Mouse (Mus musculus) hindbrain, embryonic 14.5 days (tissue): ENCODE data around the gene Timp2. TPM values are rescaled to one million over a fixed set of nuclear protein-coding genes. Genes with fewer than 3 reads are reported as not detected.
A peak's percentile ranks its signal among the peaks of the same experiment; 100 is the strongest.

Source experiments
- ATAC-seq: fragments of 200-750 bp; cut with Nextera tagmentation; 2 replicates; pipeline ENCODE4 v1.8.0; 2017; ENCODE audit warnings: moderate number of reproducible peaks, mild to moderate bottlenecking, moderate TSS enrichment, moderate library complexity; ENCODE audit not compliant: low FRiP score
- DNase-seq: peaks from one replicate; pipeline ENCODE4 v3.0.0-alpha.2; 2015; ENCODE audit warnings: low spot score
- H3K27ac ChIP-seq: fragments of 300-500 bp; sonication (generic); 2 replicates; pipeline ENCODE4 v1.5.1; 2014; ENCODE audit warnings: mild to moderate bottlenecking, moderate library complexity
- H3K27me3 ChIP-seq: fragments of 300-500 bp; sonication (generic); 2 replicates; pipeline ENCODE4 v1.6.1; 2014; ENCODE audit warnings: mild to moderate bottlenecking, low read length, mixed read lengths; ENCODE audit not compliant: control insufficient read depth, insufficient read depth
- H3K36me3 ChIP-seq: fragments of 300-500 bp; sonication (generic); replicated peaks from 2 replicates; pipeline ENCODE4 v1.6.1; 2014; ENCODE audit not compliant: control insufficient read depth, insufficient read depth
- H3K4me1 ChIP-seq: fragments of 300-500 bp; sonication (generic); replicated peaks from 2 replicates; pipeline ENCODE4 v1.6.1; 2014; ENCODE audit warnings: antibody characterized with exemption, low read length, mixed read lengths; ENCODE audit not compliant: control insufficient read depth, insufficient read depth
- H3K4me2 ChIP-seq: fragments of 300-500 bp; sonication (generic); replicated peaks from 2 replicates; pipeline ENCODE4 v1.6.1; 2014; ENCODE audit warnings: mild to moderate bottlenecking, moderate library complexity
- H3K4me3 ChIP-seq: fragments of 300-500 bp; sonication (generic); replicated peaks from 2 replicates; pipeline ENCODE4 v1.5.1; 2014; ENCODE audit warnings: mild to moderate bottlenecking, low read length
- H3K9ac ChIP-seq: fragments of 300-500 bp; sonication (generic); 2 replicates; pipeline ENCODE4 v1.6.1; 2014
- H3K9me3 ChIP-seq: fragments of 300-500 bp; sonication (generic); 2 replicates; pipeline ENCODE4 v1.6.1; 2016; ENCODE audit warnings: low read length; ENCODE audit not compliant: control insufficient read depth
- WGBS: fragments of 180-500 bp; shearing (Covaris S2); extraction: QIAGEN DNeasy Blood & Tissue Kit; methylation state at CpG from one replicate; pipeline ENCODE4 v1.1.7; 2014; 5-methylcytosine and 5-hydroxymethylcytosine counted together
- polyA plus RNA-seq: library from polyadenylated mRNA; unstranded; fragments of >200 nt; fragmentation: Nextera tagmentation; extraction: Ambion mirVana; gene quantifications from 2 replicates; pipeline ENCODE4 v1.2.1, GENCODE M21; 2014

The Timp2 gene
- polyA plus RNA-seq, 1 experiment from 2014 or later: 94.3 TPM

- no peak for DNase-seq
- Histone ChIP-seq H3K9ac (no peak overlapping the region), H3K4me1 (peaks cover 8% of the 10 kb centered on the region; the same call in 1 of the 2 replicates), H3K27ac (no peak overlapping the region), H3K9me3 (no peaks in the 10 kb centered on the region), H3K36me3 (no peaks in the 10 kb centered on the region), H3K4me2 (no peak overlapping the region), H3K4me3 (no peak overlapping the region), H3K27me3 (no peaks in the 10 kb centered on the region)
- 88% methylated on average over 4 of the region's 4 CpGs for WGBS
- no peak for ATAC-seq
These were observed 8.5 kb upstream of the Timp2 start for GRCm38 (mm10) chr11:118364021-118364420.

- no peak overlapping the region for H3K4me3 ChIP-seq
- ATAC-seq (no peak), DNase-seq (no peak)
- H3K27ac ChIP-seq: no peak overlapping the region
- H3K9ac ChIP-seq: no peak overlapping the region
- H3K9me3 ChIP-seq: no peaks in the 10 kb centered on the region
- peaks cover 8% of the 10 kb centered on the region; the same call in 1 of the 2 replicates for H3K4me1 ChIP-seq
- H3K36me3 ChIP-seq: no peaks in the 10 kb centered on the region
- H3K27me3 ChIP-seq: no peaks in the 10 kb centered on the region
- 10% methylated on average over 8 of the region's 8 CpGs for WGBS
- no peak overlapping the region for H3K4me2 ChIP-seq
These were observed 7.5 kb upstream of the Timp2 start for GRCm38 (mm10) chr11:118362971-118363518.

- no peak for ATAC-seq
- Histone ChIP-seq H3K9me3 (no peaks in the 10 kb centered on the region), H3K36me3 (no peaks in the 10 kb centered on the region), H3K27me3 (no peaks in the 10 kb centered on the region), H3K4me1 (peaks cover 8% of the 10 kb centered on the region; the same call in 1 of the 2 replicates), H3K27ac (no peak overlapping the region), H3K4me2 (no peak overlapping the region), H3K9ac (no peak overlapping the region), H3K4me3 (no peak overlapping the region)
- WGBS: 64% methylated on average over 1 of the region's 1 CpGs
- no peak for DNase-seq
These were observed 7.0 kb upstream of the Timp2 start for GRCm38 (mm10) chr11:118362501-118362900.

GRCm38 (mm10) chr11:118360907-118361341, 5.4 kb upstream of the Timp2 start:
- Histone ChIP-seq H3K9ac (no peak overlapping the region), H3K9me3 (no peaks in the 10 kb centered on the region), H3K4me1 (peaks cover 8% of the 10 kb centered on the region; the same call in 1 of the 2 replicates), H3K27me3 (no peaks in the 10 kb centered on the region), H3K4me3 (no peak overlapping the region), H3K4me2 (no peak overlapping the region), H3K36me3 (no peaks in the 10 kb centered on the region), H3K27ac (no peak overlapping the region)
- ATAC-seq (no peak), DNase-seq (no peak)
- WGBS: 78% methylated on average over 10 of the region's 10 CpGs

- ATAC-seq (no peak), DNase-seq (no peak)
- no peaks in the 10 kb centered on the region for H3K9me3 ChIP-seq
- no peak overlapping the region for H3K4me2 ChIP-seq
- peaks cover 8% of the 10 kb centered on the region; the same call in 1 of the 2 replicates for H3K4me1 ChIP-seq
- H3K36me3 ChIP-seq: no peaks in the 10 kb centered on the region
- no peak overlapping the region for H3K9ac ChIP-seq
- H3K27ac ChIP-seq: no peak overlapping the region
- 80% methylated on average over 7 of the region's 7 CpGs for WGBS
- no peak overlapping the region for H3K4me3 ChIP-seq
- no peaks in the 10 kb centered on the region for H3K27me3 ChIP-seq
These were observed 5.0 kb upstream of the Timp2 start for GRCm38 (mm10) chr11:118360491-118360890.

- Histone ChIP-seq H3K4me3 (peak overlapping the region; percentile 89), H3K9ac (peak overlapping the region; percentile 92), H3K9me3 (no peaks in the 10 kb centered on the region), H3K4me1 (peaks cover 19% of the 10 kb centered on the region), H3K36me3 (no peaks in the 10 kb centered on the region; the same call in 1 of the 2 replicates), H3K27ac (peak overlapping the region; percentile 92), H3K4me2 (peak overlapping the region; percentile 91), H3K27me3 (no peaks in the 10 kb centered on the region)
- 0% methylated on average over 39 of the region's 43 CpGs for WGBS
- DNase-seq: peak; percentile 85
- ATAC-seq: peak; percentile 95
These were observed 335 bp downstream of the Timp2 start for GRCm38 (mm10) chr11:118355205-118355604.

DNA sequence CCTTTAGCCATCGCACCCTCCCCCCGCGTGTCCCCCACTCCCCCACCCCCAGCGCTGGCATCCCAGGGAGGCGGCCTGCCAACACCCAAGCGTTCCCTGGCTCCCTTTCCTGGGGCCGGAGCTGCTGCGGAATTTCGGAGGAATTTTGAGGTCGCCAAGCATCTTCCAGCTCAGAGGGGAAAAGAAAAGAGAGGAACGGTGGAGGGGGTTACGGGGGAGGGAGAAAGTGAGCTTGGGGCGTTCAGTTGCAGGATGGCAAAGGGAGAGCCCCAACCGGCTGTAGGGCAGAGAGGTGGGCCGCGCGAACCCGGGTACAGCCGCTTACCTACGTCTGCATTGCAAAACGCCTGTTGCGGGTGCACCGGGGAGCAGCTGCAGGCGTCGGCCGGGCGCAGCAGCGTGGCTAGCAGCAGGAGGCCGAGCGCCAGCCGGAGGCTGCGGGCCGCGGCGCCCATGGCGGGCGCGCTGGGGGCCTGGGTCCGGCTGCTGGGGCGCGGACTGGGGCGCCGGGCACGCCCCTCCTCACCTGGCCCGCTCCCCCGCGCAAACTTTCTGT, 826 bp downstream of the Timp2 start:
- peaks cover 19% of the 10 kb centered on the region for H3K4me1 ChIP-seq
- H3K9me3 ChIP-seq: no peaks in the 10 kb centered on the region
- ATAC-seq (peak; percentile 51), DNase-seq (no peak)
- peak overlapping the region; percentile 91 for H3K4me2 ChIP-seq
- H3K27ac ChIP-seq: peak overlapping the region; percentile 92
- H3K9ac ChIP-seq: peak overlapping the region; percentile 92
- no peaks in the 10 kb centered on the region; the same call in 1 of the 2 replicates for H3K36me3 ChIP-seq
- under 1% methylated on average over 38 of the region's 47 CpGs for WGBS
- no peaks in the 10 kb centered on the region for H3K27me3 ChIP-seq
- H3K4me3 ChIP-seq: peak overlapping the region; percentile 89

DNA sequence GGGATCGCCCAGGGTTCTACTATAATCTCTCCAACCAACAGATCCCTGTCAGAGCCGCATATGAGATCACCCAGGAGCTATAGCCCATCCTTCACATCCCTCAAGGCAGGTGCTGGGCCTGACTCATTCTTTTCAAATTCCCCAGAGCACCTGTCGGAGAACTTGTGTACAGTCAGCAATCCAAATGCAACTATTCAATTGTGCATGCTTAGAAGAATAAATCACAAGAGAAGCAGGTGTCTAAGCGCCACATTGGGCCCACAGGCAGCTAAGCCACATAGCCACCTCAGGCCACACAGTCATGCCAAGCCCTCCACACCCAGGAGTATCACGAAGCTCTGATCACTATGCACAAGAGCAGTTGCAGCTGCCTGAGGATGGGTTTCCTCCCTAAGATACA, 6.0 kb downstream of the Timp2 start:
- Histone ChIP-seq H3K4me2 (no peak overlapping the region), H3K27ac (no peak overlapping the region), H3K9ac (no peak overlapping the region), H3K27me3 (no peaks in the 10 kb centered on the region), H3K36me3 (no peaks in the 10 kb centered on the region; the same call in 1 of the 2 replicates), H3K4me3 (no peak overlapping the region), H3K9me3 (no peaks in the 10 kb centered on the region), H3K4me1 (peaks cover 25% of the 10 kb centered on the region)
- 89% methylated on average over 5 of the region's 5 CpGs for WGBS
- ATAC-seq: no peak
- DNase-seq: no peak

- H3K9ac ChIP-seq: no peak overlapping the region
- peaks cover 20% of the 10 kb centered on the region for H3K4me1 ChIP-seq
- no peak overlapping the region for H3K27ac ChIP-seq
- no peaks in the 10 kb centered on the region for H3K27me3 ChIP-seq
- DNase-seq: no peak
- ATAC-seq: no peak
- 72% methylated on average over 5 of the region's 5 CpGs for WGBS
- H3K4me3 ChIP-seq: no peak overlapping the region
- H3K36me3 ChIP-seq: no peaks in the 10 kb centered on the region; the same call in 1 of the 2 replicates
- H3K9me3 ChIP-seq: no peaks in the 10 kb centered on the region
- H3K4me2 ChIP-seq: no peak overlapping the region
These were observed 6.7 kb downstream of the Timp2 start for GRCm38 (mm10) chr11:118348877-118349276.
